Mouse (Mus musculus) ovary, adult 18-20 months (tissue): ENCODE results near the gene Gadd45g.
A peak's percentile ranks its signal among the peaks of the same experiment; 100 is the strongest.
"Not testable (repeated sequence)": the region's sequence is repeated elsewhere in the genome, so short reads cannot be mapped to it uniquely, and the experiment has no call there.

Experiments
- DNase-seq: peaks from one replicate; pipeline ENCODE4 v3.0.0; 2022; ENCODE audit warnings: low spot score, mixed read lengths

The Gadd45g gene

GRCm38 (mm10) chr13:51834024-51834423 lies 12.5 kb upstream of the Gadd45g start:
- not testable (repeated sequence) for DNase-seq

GRCm38 (mm10) chr13:51834520-51834919 lies 12.0 kb upstream of the Gadd45g start:
- DNase-seq, result no peak

GRCm38 (mm10) chr13:51835208-51835607 lies 11.3 kb upstream of the Gadd45g start:
- not testable (repeated sequence) for DNase-seq

- DNase-seq, result no peak
Observed at GRCm38 (mm10) chr13:51837402-51837801, 9.1 kb upstream of the Gadd45g start.

- DNase-seq, result no peak
Observed at GRCm38 (mm10) chr13:51839250-51840026, 7.0 kb upstream of the Gadd45g start.

- no peak for DNase-seq
Observed at GRCm38 (mm10) chr13:51840702-51841101, 5.8 kb upstream of the Gadd45g start.

GRCm38 (mm10) chr13:51841541-51842115 lies 4.8 kb upstream of the Gadd45g start:
- no peak for DNase-seq

- DNase-seq, result no peak
Observed at GRCm38 (mm10) chr13:51842191-51842590, 4.3 kb upstream of the Gadd45g start.

- no peak for DNase-seq
Observed at GRCm38 (mm10) chr13:51842773-51843172, 3.7 kb upstream of the Gadd45g start.

- DNase-seq, result no peak
Observed at GRCm38 (mm10) chr13:51843298-51843697, 3.2 kb upstream of the Gadd45g start.

GRCm38 (mm10) chr13:51844118-51844517 lies 2.4 kb upstream of the Gadd45g start:
- DNase-seq, result no peak

GRCm38 (mm10) chr13:51844661-51845060 lies 1.8 kb upstream of the Gadd45g start:
- DNase-seq, result peak; percentile 30

- no peak for DNase-seq
Observed at GRCm38 (mm10) chr13:51845072-51845471, 1.4 kb upstream of the Gadd45g start.

- peak; percentile 68 for DNase-seq
Observed at GRCm38 (mm10) chr13:51845591-51846191, 787 bp upstream of the Gadd45g start.

- DNase-seq, result peak; percentile 55
Observed at GRCm38 (mm10) chr13:51846868-51847793, 653 bp downstream of the Gadd45g start.

GRCm38 (mm10) chr13:51847979-51848480 lies 1.6 kb downstream of the Gadd45g start:
- DNase-seq, result peak; percentile 45

- DNase-seq, result peak; percentile 25
Observed at GRCm38 (mm10) chr13:51848481-51849240, 2.2 kb downstream of the Gadd45g start.

- peak; percentile 64 for DNase-seq
Observed at GRCm38 (mm10) chr13:51849241-51850033, 3.0 kb downstream of the Gadd45g start.

- no peak for DNase-seq
Observed at GRCm38 (mm10) chr13:51850565-51850964, 4.1 kb downstream of the Gadd45g start.

- DNase-seq, result no peak
Observed at GRCm38 (mm10) chr13:51852560-51853190, 6.2 kb downstream of the Gadd45g start.
